Mouse (Mus musculus): ENCODE data around the gene Scly. TPM values are rescaled to one million over a fixed set of nuclear protein-coding genes. Genes with fewer than 3 reads are reported as not detected.

The Scly gene
- polyA plus RNA-seq, 1 experiment from 2014 or later, result 13.4 TPM

DNA sequence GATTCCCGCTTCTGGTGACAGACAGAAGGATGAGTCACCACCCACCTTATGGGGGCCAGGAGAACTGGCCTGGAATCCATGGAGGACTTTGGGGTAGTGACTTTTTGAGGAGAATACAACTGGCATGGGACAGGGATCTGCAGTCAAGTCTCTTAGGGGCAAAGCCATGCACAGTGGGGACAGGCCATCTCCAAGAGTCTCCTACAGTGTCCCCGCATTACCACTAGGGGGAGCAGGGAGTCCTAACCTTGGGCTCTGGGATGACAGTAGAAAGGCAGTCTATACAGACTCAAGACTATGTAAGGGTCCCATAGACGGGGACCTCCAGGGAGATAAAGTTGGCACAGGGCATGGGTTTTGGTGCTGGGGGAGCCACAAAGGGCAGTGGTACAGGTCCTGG, 48.8 kb downstream of the Scly start:
- Histone ChIP-seq H3K9me3 (replicated peaks) (no peaks in the 10 kb centered on the region), H3K36me3 (no peaks in the 10 kb centered on the region), H3K4me1 (peaks cover 15% of the 10 kb centered on the region), H3K4me3 (no peak overlapping the region), H3K27me3 (ENCODE audit: low read depth, poor library complexity, severe bottlenecking) (peaks cover 59% of the 10 kb centered on the region), H3K27ac (no peak overlapping the region)
- 34% methylated on average over 3 of the region's 3 CpGs for WGBS
- peak; percentile 75 for DNase-seq (ENCODE audit: low spot score)

DNA sequence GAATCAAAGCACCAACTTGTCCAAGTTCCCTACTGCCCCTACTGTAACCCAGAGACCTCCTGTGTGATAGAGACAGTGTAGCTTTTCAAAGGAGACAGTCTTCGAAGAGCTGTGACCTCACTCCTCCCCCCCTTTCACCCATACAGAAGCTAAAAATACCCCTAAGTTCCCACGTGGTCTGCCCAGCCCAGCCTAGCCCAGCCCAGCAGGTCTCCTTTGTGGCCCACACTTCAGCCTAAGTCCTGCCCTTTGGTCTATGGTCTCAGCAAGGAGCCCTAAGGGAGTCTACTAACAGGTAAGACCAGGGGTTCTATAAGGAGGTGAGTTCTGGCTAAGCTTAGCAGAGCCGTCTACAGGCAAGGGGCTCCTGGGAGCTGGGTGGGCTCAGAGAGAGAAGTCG, 52.7 kb downstream of the Scly start, which contains the start of gene Klhl30:
TSS of gene Klhl30 (plus strand) at position 176 of the 400 bp plus-strand sequence.
- H3K4me3 ChIP-seq, result no peak within 1 kb of the TSS
- H3K4me1 ChIP-seq, result no peaks in the 10 kb centered on the region
- H3K9me3 ChIP-seq (replicated peaks), result no peaks in the 10 kb centered on the region
- 69% methylated on average over 4 of the region's 4 CpGs for WGBS
- H3K27me3 ChIP-seq (ENCODE audit: low read depth, poor library complexity, severe bottlenecking), result peaks cover 20% of the 10 kb centered on the region
- no peak for DNase-seq (ENCODE audit: low spot score)
- no peak within 1 kb of the TSS for H3K27ac ChIP-seq
- no peaks in the 10 kb centered on the region for H3K36me3 ChIP-seq

DNA sequence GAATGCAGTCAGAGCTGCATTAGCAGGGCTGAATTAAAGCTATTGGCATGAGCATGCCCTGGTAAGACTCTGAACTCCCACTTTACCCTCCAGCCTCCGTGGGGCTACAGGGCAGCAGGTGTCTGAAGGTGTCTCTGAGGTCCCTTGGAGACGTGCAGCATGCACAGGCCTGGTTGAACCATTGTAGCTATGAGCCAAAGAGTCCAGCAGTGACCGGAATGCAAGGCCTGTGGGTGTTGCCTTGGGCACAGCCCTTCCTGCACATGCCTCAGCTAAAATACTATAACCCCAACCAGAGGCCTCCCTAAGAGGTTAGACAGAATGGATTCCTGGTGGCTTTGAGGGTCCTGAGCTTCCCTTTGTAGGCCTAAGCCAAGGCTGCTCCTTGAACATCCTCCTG, 53.1 kb downstream of the Scly start:
- no peaks in the 10 kb centered on the region for H3K36me3 ChIP-seq
- peaks cover 16% of the 10 kb centered on the region for H3K27me3 ChIP-seq (ENCODE audit: low read depth, poor library complexity, severe bottlenecking)
- H3K9me3 ChIP-seq (replicated peaks), result no peaks in the 10 kb centered on the region
- no peak overlapping the region for H3K27ac ChIP-seq
- WGBS, result 80% methylated on average over 3 of the region's 3 CpGs
- no peak for DNase-seq (ENCODE audit: low spot score)
- H3K4me3 ChIP-seq, result no peak overlapping the region
- no peaks in the 10 kb centered on the region for H3K4me1 ChIP-seq

GRCm38 (mm10) chr1:91352277-91352676, 54.1 kb downstream of the Scly start:
- no peaks in the 10 kb centered on the region for H3K9me3 ChIP-seq (replicated peaks)
- 86% methylated on average over 2 of the region's 2 CpGs for whole genome bisulfite sequencing
- H3K4me1 ChIP-seq, result no peaks in the 10 kb centered on the region
- H3K27me3 ChIP-seq (ENCODE audit: low read depth, poor library complexity, severe bottlenecking), result peaks cover 5% of the 10 kb centered on the region; the same call in 1 of the 2 replicates
- no peak for DNase-seq (ENCODE audit: low spot score)
- no peak overlapping the region for H3K27ac ChIP-seq
- no peaks in the 10 kb centered on the region for H3K36me3 ChIP-seq
- H3K4me3 ChIP-seq, result no peak overlapping the region

GRCm38 (mm10) chr1:91356105-91356504, 58.0 kb downstream of the Scly start:
- H3K4me1 ChIP-seq, result no peaks in the 10 kb centered on the region
- H3K9me3 ChIP-seq (replicated peaks), result no peaks in the 10 kb centered on the region
- no peak for DNase-seq (ENCODE audit: low spot score)
- H3K4me3 ChIP-seq, result no peak overlapping the region
- WGBS, result 90% methylated on average over 11 of the region's 11 CpGs
- no peaks in the 10 kb centered on the region for H3K27me3 ChIP-seq (ENCODE audit: low read depth, poor library complexity, severe bottlenecking)
- H3K36me3 ChIP-seq, result no peaks in the 10 kb centered on the region
- no peak overlapping the region for H3K27ac ChIP-seq

- H3K36me3 ChIP-seq, result no peaks in the 10 kb centered on the region
- 85% methylated on average over 5 of the region's 5 CpGs for WGBS
- no peak overlapping the region for H3K4me3 ChIP-seq
These were observed 64.0 kb downstream of the Scly start for GRCm38 (mm10) chr1:91362113-91362512.

GRCm38 (mm10) chr1:91364822-91365644, 66.9 kb downstream of the Scly start:
- WGBS, result 92% methylated on average over 16 of the region's 16 CpGs
- Histone ChIP-seq H3K4me1 (peaks cover 18% of the 10 kb centered on the region), H3K27me3 (ENCODE audit: low read depth, poor library complexity, severe bottlenecking) (peaks cover 39% of the 10 kb centered on the region), H3K9me3 (replicated peaks) (0 out of 2 replicates have a peak, but pooled peaks cover 5% of the 10 kb centered on the region), H3K36me3 (peaks cover 10% of the 10 kb centered on the region), H3K4me3 (no peak overlapping the region), H3K27ac (no peak overlapping the region)
- DNase-seq (ENCODE audit: low spot score), result no peak

More at GRCm38 (mm10) chr1:91362113-91362512, 64.0 kb downstream of the Scly start:
- peaks cover 16% of the 10 kb centered on the region for H3K4me1 ChIP-seq
- DNase-seq (ENCODE audit: low spot score), result no peak
- peaks cover 25% of the 10 kb centered on the region for H3K27me3 ChIP-seq (ENCODE audit: low read depth, poor library complexity, severe bottlenecking)
- H3K9me3 ChIP-seq (replicated peaks), result 0 out of 2 replicates have a peak, but pooled peaks cover 5% of the 10 kb centered on the region
- no peak overlapping the region for H3K27ac ChIP-seq

DNA sequence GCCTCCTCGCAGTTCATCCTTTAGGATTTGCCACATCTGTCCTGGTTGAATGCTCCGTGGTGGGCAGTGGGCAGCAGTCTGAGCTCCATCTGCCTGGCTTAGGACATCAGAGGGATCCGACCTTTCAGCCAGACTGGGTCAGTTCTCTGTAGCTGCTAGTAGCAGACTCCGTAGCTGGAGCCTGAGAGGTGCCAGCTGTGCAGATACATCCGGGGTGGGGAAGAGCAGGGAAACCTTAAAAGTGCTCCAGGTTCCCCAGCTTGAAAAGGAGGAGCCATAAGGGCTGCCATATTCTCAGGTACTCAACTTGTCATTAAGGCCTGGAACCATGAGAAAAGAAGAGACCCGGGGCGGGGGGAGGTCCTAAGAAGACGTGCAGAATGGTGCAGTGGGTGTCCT, 67.7 kb downstream of the Scly start:
- peaks cover 17% of the 10 kb centered on the region for H3K36me3 ChIP-seq
- peaks cover 39% of the 10 kb centered on the region for H3K27me3 ChIP-seq (ENCODE audit: low read depth, poor library complexity, severe bottlenecking)
- peak overlapping the region; percentile 65 for H3K4me3 ChIP-seq
- H3K4me1 ChIP-seq, result peaks cover 18% of the 10 kb centered on the region
- H3K9me3 ChIP-seq (replicated peaks), result 0 out of 2 replicates have a peak, but pooled peaks cover 5% of the 10 kb centered on the region
- 30% methylated on average over 8 of the region's 8 CpGs for whole genome bisulfite sequencing
- H3K27ac ChIP-seq, result no peak overlapping the region
- DNase-seq (ENCODE audit: low spot score), result no peak

- 0 out of 2 replicates have a peak, but pooled peaks cover 5% of the 10 kb centered on the region for H3K9me3 ChIP-seq (replicated peaks)
- H3K27me3 ChIP-seq (ENCODE audit: low read depth, poor library complexity, severe bottlenecking), result peaks cover 39% of the 10 kb centered on the region
- peaks cover 24% of the 10 kb centered on the region for H3K36me3 ChIP-seq
- peak within 1 kb of the TSS; percentile 65 for H3K4me3 ChIP-seq
- peak; percentile 84 for DNase-seq (ENCODE audit: low spot score)
- under 1% methylated on average over 68 of the region's 68 CpGs for WGBS
- H3K27ac ChIP-seq, result peak within 1 kb of the TSS; percentile 85
- H3K4me1 ChIP-seq, result peaks cover 18% of the 10 kb centered on the region
These were observed 68.3 kb downstream of the Scly start, which contains the start of gene Erfe for GRCm38 (mm10) chr1:91366215-91367108. Erfe (plus strand) TSS chr1:91366430.

DNA sequence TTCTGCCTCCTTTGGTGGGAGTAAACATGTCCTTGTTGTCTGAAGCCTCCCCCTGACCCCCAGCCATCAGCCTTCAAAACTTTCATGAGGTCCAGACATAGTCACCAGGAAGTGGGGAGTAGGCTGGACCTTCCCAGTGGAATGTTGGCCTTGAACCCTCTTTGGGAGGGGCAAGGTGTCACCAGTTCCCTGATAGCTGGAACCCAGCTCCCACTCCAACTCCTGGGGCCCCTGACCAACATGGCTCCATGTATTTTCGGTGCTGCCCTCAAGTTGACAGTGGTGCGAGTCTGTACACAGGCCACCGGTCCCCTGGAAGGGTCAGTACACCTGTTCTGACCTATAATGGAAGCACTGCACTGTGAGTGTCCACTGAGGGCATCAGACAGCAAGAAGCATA, 69.2 kb downstream of the Scly start:
- Histone ChIP-seq H3K27ac (no peak overlapping the region), H3K27me3 (ENCODE audit: low read depth, poor library complexity, severe bottlenecking) (peaks cover 39% of the 10 kb centered on the region), H3K4me3 (no peak overlapping the region), H3K36me3 (peaks cover 32% of the 10 kb centered on the region), H3K9me3 (replicated peaks) (0 out of 2 replicates have a peak, but pooled peaks cover 5% of the 10 kb centered on the region), H3K4me1 (peaks cover 18% of the 10 kb centered on the region)
- no peak for DNase-seq (ENCODE audit: low spot score)
- WGBS, result 92% methylated on average over 3 of the region's 3 CpGs

DNA sequence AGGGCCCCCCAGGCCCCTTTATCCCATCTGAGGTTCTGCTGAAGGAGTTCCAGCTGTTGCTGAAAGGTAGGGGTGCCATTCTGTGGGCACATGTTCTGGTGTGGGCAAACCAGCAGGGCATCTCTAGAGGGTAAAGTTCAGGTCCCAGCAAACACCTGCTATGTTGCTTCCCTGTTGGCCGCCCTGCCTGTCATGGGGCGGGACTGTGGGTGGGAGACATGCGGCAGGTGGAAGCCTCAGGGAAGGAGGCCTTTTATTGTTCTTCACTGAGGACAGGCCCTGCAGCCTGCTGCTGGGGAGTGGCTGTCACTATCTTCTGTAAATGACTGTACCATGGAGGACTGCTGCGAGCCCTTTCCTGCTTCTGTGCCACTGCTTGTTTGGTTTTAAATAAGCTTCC, 71.3 kb downstream of the Scly start:
- Histone ChIP-seq H3K9me3 (replicated peaks) (0 out of 2 replicates have a peak, but pooled peaks cover 2% of the 10 kb centered on the region), H3K27ac (no peak overlapping the region), H3K4me1 (peaks cover 18% of the 10 kb centered on the region), H3K27me3 (ENCODE audit: low read depth, poor library complexity, severe bottlenecking) (peaks cover 39% of the 10 kb centered on the region), H3K36me3 (peaks cover 53% of the 10 kb centered on the region), H3K4me3 (no peak overlapping the region)
- 74% methylated on average over 4 of the region's 4 CpGs for WGBS
- DNase-seq (ENCODE audit: low spot score), result no peak

DNA sequence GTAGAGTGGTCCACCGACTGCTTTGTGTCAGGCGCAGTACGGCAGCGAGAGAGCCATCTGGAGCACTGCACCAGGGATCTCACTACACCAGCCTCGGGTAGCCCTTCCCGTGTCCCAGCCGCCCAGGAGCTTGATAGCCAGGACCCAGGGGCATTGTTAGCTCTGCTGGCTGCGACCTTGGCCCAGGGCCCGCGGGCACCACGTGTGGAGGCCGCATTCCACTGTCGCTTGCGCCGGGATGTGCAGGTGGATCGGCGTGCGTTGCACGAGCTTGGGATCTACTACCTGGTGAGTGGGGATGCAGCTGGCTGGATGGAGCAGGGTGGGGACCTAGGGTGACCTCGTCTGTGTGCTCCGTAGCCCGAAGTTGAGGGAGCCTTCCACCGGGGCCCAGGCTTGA, 71.9 kb downstream of the Scly start:
- WGBS, result 88% methylated on average over 23 of the region's 23 CpGs
- H3K9me3 ChIP-seq (replicated peaks), result no peaks in the 10 kb centered on the region
- peaks cover 60% of the 10 kb centered on the region for H3K36me3 ChIP-seq
- peaks cover 34% of the 10 kb centered on the region for H3K27me3 ChIP-seq (ENCODE audit: low read depth, poor library complexity, severe bottlenecking)
- H3K4me3 ChIP-seq, result no peak overlapping the region
- peaks cover 18% of the 10 kb centered on the region for H3K4me1 ChIP-seq
- no peak overlapping the region for H3K27ac ChIP-seq
- DNase-seq (ENCODE audit: low spot score), result no peak

Measured in limb, embryonic 10.5 days (tissue).